Mouse (Mus musculus): ENCODE measurements around the gene Vav2. TPM values are rescaled to one million over a fixed set of nuclear protein-coding genes. Genes with fewer than 3 reads are reported as not detected.

Vav2 gene
- total RNA-seq, 2 experiments from 2014 or later = 11.2 to 11.6 TPM

- no peak for DNase-seq (ENCODE audit: low spot score in 2 of 2)
These were observed 51.7 kb downstream of the Vav2 start for GRCm38 (mm10) chr2:27375141-27375540.

- DNase-seq (ENCODE audit: low spot score in 2 of 2) = no peak
These were observed 53.5 kb downstream of the Vav2 start for GRCm38 (mm10) chr2:27373349-27373748.

DNA sequence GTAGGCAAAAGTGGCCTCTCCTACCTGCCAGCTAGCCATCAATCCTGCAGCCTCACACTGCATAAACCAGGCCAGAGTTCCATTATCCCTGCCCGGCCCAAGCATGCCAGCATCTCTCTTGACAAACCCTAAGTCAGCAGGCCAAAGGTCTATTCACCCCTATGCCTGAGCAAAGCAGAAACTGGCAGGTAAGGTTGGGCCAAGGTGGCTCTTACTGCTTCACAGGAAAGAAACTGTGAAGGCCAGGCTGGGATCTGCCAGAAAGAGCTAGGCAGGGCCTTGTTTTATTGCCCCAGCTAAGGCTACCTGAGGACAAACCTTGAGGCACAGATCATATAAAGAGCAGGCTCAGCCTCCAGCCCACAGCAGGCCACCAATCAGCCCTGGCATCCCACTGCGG lies 55.4 kb downstream of the Vav2 start:
- no peak for DNase-seq (ENCODE audit: low spot score in 2 of 2)

DNA sequence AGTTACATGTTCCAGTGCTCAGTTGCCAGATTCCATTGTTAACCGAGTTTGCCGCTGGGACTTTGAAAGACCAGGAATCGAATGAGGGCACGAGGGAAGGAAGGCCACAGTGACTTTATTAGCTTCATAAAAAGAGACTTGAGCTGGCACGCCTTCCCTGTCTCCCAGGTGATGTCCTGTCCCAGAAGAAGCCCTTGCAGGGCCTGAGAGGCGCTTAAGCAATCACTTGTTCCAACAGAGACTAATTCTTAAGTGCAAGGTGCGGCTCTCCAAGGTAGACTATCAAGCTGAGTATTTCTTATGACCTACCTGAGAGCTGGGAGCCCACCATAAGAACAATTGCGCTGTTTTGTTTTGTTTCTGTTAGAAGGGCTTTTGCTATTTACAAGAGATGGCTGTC lies 57.9 kb downstream of the Vav2 start:
- no peak for DNase-seq (ENCODE audit: low spot score in 2 of 2)

DNA sequence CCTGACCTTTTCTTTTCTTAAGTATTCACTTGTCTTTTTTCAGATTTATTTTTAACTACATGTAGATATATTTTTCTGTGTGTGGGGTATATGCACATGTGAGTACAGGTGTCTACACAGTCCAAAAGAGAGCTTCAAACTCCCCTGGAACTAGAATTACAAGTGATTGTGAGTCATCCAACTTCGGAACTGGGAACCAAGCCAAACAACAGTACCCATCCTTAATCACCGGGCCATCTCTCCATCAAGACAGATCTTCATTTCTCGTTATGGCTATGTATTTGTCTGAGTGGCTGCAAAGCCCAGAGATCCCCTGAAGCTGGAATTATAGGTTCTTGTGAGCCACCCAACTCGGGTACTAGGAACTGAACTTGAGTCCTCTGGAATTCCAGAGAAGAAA lies 61.5 kb downstream of the Vav2 start:
- no peak for DNase-seq (ENCODE audit: low spot score in 2 of 2)

DNA sequence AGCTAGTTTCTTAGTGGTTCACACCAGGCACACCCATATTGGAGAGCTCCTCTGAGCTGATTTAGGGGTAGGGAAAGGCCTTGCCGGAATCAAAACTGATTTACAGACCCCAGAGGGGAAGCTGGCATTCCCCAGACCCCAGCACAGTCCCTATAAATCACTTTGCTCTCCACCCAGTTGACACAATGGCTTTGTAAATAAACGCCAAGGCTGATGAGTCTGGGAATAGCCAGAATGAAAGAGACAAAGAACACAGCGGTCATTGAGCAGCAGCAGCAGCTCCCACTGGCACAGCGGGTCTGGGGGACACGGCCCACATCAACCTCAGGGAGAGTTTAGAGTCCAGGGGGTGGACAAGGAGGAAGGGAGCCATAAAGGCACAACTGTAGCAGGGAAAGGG lies 65.0 kb downstream of the Vav2 start:
- DNase-seq (ENCODE audit: low spot score in 2 of 2) = no peak

DNA sequence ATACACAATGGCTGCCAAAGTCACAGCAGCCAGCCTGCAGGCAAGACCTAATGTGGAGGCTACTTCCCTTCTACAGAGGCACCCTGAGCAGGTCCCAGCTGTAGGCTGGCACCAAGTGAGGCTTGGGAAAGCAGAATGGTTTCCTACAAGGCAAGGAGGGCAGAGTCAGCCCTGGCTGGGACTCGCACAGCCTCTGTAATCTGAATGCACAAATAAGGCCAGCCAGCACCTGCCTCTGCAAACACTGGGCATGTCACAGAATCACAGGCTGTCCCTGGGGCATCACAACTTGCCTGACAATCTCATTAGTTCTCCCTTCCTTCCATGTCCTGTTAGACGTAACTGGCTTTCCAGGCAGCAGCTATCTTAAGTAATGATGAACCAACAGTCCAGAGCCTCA lies 68.4 kb downstream of the Vav2 start:
- DNase-seq (ENCODE audit: low spot score in 2 of 2) = no peak

DNA sequence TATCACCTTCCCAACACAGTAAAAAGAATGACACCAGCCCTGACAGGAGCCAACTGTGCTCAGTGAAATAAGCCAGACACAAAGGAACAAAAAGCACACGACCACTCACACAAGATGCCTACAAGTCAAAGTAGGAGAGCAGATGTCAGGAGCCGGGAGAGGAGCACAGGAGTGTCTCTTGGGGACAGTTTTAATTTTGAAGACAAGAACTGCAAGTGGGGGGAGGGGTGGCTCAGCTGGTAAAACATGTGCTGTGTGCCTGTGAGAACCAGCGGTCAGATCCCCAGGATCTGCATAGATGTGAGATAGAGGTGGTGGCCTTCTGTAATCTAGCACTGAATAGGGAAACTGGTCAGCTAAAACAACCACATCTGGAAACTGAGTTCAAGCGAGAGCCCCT lies 71.1 kb downstream of the Vav2 start:
- DNase-seq (ENCODE audit: low spot score in 2 of 2) = no peak

- no peak for DNase-seq (ENCODE audit: low spot score in 2 of 2)
These were observed 72.1 kb downstream of the Vav2 start for GRCm38 (mm10) chr2:27354610-27355211.

GRCm38 (mm10) chr2:27352720-27353119 lies 74.1 kb downstream of the Vav2 start:
- DNase-seq (ENCODE audit: low spot score in 2 of 2) = no peak

DNA sequence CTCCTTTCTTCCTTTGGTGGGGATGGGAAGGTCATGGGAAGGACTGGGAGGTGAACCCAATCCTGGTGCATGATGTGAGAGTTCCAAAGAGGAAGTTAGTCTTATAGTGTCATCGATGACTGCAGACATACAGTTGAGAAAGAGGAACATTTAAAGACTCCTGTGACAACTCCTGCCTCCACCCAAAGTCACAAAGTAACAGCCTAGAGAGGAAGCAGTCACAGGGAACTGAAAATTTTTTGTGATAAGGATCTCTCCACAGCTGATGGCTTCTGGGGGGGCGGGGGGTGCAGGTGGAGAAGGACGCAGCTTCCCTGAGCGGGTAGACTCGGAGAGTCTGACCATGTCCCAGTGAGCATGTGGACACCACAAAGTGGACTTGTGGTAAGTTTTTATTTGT lies 76.5 kb downstream of the Vav2 start:
- no peak for DNase-seq (ENCODE audit: low spot score in 2 of 2)

DNA sequence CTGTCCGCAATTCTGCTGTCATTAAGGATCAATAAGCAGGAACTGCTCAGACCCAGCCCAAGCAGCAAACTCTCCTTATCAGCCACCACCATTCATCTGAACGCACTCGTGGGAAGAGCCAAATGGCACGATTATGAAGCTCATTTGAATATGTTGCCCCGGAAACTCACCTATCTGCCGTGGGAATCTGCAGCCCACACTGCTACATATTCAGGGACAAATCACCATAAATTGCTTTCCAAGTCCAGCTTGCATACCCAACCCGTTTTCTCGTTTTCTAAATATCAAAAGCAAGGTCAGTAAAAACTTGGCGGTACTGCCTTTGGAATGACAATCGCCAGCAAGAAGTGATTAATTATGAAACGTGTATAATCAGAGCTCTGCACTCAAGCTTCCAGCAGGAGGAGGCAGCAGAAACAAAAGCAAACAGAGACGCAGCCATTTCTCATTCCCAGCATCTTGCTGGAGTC lies 82.8 kb downstream of the Vav2 start:
- no peak for DNase-seq (ENCODE audit: low spot score in 2 of 2)

GRCm38 (mm10) chr2:27340682-27341081 lies 86.2 kb downstream of the Vav2 start:
- DNase-seq (ENCODE audit: low spot score in 2 of 2) = no peak

DNA sequence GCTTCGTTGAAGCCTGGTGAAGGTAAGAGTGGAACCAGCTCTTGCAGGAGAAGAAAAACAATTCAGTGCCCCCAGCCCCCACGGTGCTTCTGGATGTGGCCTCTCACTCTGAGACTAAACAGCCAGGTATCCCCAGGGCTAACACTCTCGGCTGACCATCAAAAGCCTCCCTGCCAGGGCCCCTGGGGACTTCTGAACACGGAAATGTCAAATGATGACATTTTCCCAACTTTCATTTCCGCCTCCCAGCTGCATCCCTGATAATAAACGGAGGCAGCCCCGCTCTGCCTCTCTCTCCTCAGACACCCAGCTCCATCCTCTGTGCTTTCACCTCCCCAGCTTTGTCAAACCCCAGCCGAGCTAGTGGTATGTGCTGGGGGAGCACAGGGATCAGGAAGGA lies 87.8 kb downstream of the Vav2 start:
- DNase-seq (ENCODE audit: low spot score in 2 of 2) = no peak

GRCm38 (mm10) chr2:27337261-27337660 lies 89.6 kb downstream of the Vav2 start:
- no peak for DNase-seq (ENCODE audit: low spot score in 2 of 2)

- DNase-seq (ENCODE audit: low spot score in 2 of 2) = no peak
These were observed 90.2 kb downstream of the Vav2 start for GRCm38 (mm10) chr2:27336600-27336999.

- no peak for DNase-seq (ENCODE audit: low spot score in 2 of 2)
These were observed 92.0 kb downstream of the Vav2 start for GRCm38 (mm10) chr2:27334816-27335215.

- no peak for DNase-seq (ENCODE audit: low spot score in 2 of 2)
These were observed 95.3 kb downstream of the Vav2 start for GRCm38 (mm10) chr2:27331560-27331959.

- DNase-seq (ENCODE audit: low spot score in 2 of 2) = no peak
These were observed 96.4 kb downstream of the Vav2 start for GRCm38 (mm10) chr2:27330446-27330845.

DNA sequence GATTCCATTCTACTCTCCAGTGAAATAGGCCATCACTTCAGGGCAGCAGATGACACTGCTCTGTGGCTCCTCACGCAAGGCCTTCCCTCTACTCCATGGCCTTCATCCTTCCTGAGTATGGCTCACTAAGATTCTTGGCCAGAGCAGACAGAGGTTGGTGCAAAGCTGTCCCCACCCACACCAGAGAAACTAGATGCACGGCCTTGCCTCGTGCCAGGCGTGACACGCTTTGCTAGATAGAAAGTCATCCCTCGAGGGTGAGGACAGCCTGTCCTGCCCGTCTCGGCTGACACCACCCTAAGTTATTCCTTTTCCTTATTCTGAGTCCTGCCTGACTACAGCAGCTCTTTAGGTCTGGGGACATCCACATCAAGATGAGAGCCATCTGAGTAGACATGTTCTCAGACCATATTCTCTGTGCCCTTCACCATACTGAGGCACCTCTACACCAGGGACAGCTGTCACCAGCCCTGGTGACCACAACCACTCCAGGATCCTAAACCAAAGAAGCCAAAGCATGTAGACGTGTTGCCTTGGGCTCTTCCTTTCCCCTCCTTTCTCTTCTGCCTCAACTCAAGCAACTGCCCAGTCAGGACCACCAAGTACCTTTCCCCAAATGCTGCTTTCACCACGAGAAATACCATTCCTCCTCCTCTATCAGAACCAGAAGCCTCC lies 97.3 kb downstream of the Vav2 start:
- no peak for DNase-seq (ENCODE audit: low spot score in 2 of 2)

- DNase-seq (ENCODE audit: low spot score in 2 of 2) = no peak
These were observed 98.2 kb downstream of the Vav2 start for GRCm38 (mm10) chr2:27328613-27329041.

- no peak for DNase-seq (ENCODE audit: low spot score in 2 of 2)
These were observed 98.9 kb downstream of the Vav2 start for GRCm38 (mm10) chr2:27327886-27328285.

- no peak for DNase-seq (ENCODE audit: low spot score in 2 of 2)
These were observed 99.8 kb downstream of the Vav2 start for GRCm38 (mm10) chr2:27327076-27327475.

Measured in gastrocnemius, postnatal 4 days (tissue).